Mouse (Mus musculus) granulocyte monocyte progenitor cell, adult 5-6 weeks (primary cell): ENCODE measurements around the gene Spats2l. TPM values are rescaled to one million over a fixed set of nuclear protein-coding genes. Genes with fewer than 3 reads are reported as not detected.

Experiments used
- ATAC-seq: replicated peaks from 2 replicates; pipeline ENCODE4 v1.8.0; 2016; ENCODE audit warnings: mild to moderate bottlenecking, moderate TSS enrichment, inconsistent platforms; ENCODE audit not compliant: poor library complexity, severe bottlenecking
- total RNA-seq, 2 experiments: library from RNA; stranded (forward) in 1 of 2; stranded (reverse) in 1 of 2; fragments of 200-712, 200-1000 nt in 1 of 2; fragments of >200 nt in 1 of 2; fragmentation: Nextera tagmentation in 1 of 2; gene quantifications; 2 replicates each; pipeline ENCODE4 v1.2.3; 2014 to 2017

The Spats2l gene
- not detected in 2 replicates for total RNA-seq (2014; fragmentation: Nextera tagmentation)
- not detected in 2 replicates for total RNA-seq (2017)

DNA sequence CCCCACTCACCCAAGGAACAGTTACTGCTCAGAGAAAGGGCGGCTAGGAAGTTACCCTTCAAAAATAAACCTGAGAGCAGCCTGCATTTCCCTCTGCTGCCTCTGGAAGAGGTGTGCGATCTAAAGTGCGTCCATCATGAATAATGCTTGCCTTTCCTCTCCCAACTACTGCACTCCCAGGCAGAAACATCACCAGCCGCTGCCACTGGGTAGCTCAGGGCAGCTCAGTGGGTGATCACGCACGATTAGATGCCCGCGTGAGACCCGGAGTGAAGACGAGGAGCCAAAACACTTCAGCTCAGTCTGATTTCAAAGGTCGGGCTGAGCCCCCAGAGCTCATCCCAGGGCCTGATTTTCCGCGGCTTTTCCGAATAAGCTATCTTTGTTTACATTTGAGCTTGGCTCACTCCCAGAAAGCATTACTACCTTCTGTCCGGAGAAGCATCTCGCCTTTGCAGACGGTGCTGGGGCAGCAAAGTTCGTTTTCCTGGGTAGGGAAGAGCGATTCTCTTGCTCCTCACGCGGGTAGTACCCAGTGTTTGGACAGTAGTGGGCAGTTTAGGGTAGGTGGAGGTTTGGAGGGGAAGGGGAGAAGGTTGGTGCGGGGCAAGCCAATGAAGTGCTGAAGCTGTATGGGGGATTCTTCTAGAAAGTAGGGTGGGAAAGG lies at the start of gene Spats2l:
TSS of gene Spats2l (plus strand) at position 162 of the 667 bp plus-strand sequence.
- ATAC-seq, result peak; percentile 23

DNA sequence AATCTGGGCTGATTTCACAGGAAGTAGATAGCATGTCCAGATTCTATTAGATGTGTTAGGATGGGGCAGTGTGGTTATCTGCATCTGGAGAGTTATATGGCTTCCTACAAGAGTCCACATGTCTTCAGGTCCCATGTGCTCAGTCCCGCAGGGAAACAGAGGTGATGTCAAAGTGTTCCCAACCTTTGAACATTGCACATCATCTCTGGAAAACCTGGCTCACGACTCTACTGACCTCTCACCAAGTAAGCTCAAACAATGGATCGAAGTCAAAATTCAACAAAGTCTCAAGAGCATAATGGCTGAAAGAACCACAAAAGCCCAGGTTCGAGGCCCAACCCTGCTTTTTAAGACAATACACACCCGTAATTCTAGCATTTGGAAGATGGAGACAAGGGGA lies 48.7 kb upstream of the Spats2l start:
- ATAC-seq, result no peak

DNA sequence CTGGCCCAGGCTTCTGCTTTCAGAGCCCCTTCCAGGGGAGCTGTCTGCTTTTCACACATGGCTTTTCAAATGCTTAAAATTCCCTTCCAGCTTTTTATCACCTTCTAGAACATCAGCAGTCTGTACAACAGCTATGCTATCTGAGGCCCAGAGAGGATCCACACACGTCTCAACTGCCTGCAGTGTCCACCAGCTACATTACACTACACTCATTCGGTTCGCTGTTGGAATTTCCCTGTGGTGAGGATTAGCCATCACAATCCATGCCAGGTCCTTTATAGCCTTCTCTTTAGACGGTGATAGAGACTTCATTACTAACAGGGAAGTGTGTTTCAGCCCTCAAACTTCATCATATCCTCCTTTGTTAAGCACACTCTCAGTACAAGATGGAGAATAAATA lies 38.1 kb upstream of the Spats2l start:
- no peak for ATAC-seq

DNA sequence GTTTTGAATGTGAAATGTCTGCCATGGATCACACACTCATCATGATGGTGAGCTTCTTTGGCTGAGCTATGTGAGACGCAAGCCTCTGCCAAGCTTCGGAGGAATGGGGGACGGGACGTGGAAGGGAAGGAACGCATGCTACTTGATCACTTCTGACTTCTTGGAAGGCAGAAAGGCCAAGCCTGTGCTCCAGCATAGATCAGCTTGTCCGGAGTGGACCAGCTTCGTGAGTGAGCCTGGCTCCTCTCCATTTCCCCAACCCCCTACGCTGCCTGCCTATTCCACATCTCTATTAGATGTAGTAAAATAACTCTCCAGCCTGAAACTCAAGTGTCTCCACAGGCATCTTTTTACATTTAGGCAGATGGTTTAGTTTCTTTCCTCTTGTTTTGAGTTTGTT lies 32.2 kb upstream of the Spats2l start:
- no peak for ATAC-seq

DNA sequence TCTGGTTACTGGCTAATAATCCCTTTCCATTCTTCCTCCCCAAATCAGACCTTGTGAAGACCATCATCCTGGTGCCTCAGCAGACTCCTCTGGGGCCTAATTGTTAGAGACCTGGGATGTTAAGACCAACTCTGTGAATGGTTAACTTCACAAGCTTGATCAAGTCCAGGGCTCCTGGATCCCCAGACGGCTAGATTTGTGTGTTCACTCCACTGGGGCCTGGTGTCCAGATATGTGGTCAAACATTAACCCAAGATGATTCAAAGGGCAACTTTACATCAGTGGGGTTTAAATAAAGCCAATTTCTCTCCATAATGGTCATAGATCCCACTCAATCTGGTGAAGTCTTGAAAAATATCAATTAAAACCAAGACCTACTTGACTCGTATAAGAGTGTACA lies 31.7 kb upstream of the Spats2l start:
- no peak for ATAC-seq

DNA sequence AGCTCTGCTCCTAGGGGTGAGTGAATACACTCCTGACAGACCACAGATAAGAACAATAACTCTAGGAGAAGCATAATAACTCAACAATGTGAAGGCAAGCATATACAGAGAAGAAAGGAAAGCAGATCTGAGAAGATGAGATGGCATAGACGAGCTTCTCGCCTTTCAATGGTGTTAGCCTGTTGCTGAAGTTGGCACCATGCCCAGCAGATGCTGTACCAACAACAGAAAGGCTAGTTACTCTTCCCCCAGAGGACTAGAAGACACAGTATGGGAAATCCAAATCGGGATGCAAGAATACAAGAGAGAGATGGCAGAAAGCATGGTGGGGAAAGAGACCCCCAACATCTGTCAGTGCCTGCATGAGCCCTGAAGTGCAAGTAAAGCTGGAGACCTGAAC lies 22.2 kb upstream of the Spats2l start:
- ATAC-seq, result no peak

DNA sequence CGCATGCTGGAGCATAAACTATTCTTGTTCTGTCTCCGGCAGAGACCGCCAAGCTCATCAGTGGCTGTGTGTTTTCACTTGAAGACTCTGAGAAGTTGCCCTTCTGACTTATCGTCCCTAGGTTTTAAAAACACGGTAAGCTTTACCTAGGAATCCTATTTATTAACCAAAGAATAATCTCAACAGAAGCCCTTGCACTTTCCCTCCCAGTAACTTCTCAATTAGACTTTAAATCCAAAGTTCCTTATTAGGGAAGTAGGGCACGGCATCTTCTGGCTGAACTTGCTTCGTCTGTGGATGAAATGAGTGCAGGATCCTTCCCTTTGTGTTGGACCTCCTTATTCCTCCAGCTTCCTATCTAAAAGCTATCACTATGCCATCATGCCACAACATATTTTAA lies 7.6 kb upstream of the Spats2l start:
- no peak for ATAC-seq

DNA sequence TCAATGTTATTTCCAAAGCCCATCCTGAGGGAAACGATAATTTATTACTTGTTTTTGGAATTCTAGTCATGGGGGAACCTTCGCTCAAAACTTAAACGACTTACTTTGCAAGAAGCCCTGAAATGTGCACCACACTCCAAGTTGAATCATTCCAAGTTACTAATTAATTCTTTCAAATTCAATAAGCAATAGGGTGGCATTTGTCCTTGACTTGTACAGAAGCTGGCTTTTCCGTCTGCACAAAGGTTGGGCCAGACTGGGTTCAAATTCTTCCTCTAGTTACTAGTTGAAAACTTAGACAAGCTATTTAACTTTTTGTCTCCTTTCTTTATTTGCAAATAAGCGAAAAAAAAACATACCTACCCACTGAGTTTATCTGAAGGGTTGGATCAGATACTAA lies 636 bp upstream of the Spats2l start:
- no peak for ATAC-seq

DNA sequence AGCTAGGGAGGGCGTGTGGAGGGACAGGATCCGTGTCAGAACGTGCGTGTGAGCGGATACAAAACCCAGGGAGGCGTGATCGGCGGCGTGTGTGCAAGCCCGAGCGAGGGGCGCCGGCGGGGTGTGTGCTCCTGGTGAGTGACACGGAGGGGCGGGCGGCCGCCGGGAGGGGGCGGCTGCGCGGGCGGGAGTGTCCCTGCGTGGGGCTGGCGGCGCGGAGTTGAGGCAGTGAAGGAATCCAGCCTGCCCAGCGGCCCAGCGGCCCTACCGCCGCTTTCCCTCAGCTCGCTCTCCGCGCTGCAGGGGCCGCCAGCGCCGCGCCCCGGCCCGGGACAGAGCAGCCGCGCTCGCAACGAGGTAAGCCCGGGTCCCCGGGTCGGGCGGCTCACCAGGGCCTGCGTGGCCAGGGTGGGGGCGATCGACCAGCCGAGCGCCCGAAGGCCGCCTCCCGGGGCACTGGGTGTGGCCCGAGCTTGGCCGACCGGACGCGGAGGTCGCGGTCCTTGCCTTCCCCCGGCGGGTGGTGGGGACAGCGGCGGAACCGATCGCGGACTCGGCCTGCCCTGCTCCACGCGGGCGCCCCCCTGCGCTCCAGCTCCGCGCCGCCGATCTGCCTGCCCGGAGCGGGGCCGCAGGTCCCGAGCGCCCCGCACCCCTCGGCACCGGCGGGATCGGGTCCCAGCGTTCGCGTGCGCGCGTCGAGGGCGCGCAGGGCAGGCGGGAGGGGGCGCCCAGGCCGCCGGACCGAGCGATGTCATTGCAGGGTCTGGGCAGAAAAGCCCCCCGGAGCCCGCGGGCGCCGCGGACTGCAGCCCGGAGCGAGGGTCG lies 920 bp downstream of the Spats2l start:
- ATAC-seq, result peak; percentile 72

DNA sequence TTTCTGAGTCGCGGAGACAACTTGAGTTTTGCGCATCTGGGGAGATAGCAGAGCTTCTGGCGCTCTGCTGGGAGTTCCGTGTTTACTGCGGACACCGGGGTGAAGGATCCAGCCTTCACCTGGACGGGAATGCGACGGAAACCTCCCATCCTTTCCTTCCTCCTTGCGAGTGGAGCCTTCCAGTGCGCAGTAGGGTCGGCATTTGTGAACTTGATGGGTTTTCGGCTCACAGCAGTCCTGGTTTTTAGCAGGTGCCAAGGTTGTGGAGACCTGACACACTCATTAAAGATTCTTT lies 1.5 kb downstream of the Spats2l start:
- no peak for ATAC-seq

DNA sequence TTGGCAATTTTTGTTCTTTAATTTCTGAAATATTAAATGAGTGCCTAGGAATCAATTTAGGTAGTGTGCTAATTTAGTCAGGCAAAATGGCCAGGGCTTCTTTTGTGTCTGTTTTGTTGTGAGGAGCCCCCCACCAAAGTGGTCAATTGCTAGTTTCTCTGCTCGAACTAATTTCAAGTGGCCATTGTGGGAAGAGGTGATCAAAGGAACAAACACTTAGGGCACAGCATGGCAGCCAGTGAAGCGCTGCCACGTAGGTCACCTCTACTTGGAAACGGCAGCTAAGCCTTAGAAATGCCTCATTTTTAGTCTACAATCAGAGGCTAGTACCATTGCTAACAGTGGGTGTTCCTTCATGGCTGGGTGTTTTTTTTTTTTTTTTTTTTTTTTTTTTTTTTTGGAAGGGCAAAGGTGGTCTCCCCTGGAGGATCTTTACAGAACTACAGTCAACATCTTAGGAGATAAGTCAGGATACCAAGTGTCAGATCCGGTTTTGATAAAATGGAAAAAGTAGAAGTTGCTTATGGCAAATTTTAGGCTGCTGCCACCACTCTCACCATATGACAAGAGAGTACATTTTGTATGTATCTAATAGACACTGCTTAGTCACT lies 2.8 kb downstream of the Spats2l start:
- ATAC-seq, result no peak

DNA sequence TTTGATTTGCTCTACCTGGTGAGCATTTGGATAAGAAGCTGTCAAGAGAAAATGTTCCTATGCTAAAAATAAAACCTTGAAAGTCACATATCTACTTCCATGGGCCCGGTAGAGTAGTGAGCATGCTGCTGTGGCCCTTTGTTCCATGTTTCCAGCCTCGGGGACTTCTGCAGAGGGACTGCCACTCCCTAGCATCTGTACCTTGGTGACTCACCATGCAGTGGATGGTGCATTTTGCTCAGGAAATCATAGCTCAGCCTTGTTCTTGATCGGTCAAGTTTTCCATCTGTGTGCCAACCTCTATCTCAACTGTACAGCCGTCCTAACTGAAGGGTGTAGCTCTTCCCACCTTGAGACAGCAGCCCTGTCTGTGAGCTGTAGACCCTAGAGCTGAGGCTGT lies 10.3 kb downstream of the Spats2l start:
- no peak for ATAC-seq

DNA sequence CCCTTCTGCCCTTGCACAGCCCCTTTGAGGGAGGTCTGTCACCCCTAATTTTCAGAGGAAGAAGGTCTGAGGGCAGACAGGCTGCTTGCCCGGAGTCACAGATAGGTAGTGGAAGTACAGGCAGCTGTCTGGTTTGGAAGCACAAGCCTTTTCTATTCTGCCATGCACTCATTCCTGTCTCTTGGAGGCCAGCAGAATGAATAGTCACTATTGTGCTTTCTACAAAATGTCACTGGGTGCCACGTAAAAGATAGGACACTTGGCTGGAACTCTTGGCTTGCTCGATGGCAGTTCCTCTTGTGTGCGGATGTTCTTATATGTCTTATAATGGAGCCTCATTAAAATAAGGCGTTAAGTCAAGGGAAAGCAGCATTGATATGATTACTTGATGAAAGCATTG lies 15.9 kb downstream of the Spats2l start:
- ATAC-seq, result no peak

DNA sequence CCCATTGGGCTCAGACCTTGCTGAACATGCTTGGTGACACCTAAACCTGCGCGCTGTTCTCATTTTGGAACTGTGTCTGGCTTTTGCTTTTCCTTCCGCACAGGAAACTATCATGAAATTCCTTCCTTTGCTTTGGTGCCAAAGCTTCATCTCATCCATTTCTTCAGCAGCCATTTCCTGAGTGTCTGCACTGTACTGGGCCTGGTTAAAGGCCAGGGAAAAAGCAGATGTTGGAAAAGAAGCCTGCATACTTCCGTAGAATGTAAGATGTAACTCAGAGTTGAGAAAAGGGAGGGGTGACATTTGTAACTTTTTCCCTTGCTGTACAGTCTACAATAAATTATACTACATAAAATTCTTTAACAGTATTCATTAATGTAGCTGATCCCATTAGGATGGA lies 18.2 kb downstream of the Spats2l start:
- no peak for ATAC-seq

DNA sequence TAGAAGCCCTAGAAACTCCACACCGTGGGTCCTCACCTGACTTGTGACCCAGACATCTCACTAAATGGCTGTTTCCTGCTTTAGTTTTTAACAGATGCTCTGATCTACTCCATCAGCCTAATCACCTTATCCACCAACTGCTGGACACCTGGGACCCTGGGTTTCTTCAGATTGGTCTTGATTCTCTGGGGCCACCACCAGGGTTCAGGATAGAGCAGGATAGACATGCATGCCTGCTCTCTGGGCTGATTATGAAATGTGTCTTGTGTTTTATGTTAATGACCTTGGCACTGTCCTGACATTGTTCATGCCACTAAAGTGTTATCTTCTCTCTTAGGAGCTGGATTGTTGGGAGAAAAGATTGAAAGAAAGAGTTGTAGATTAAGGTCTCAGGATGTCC lies 21.9 kb downstream of the Spats2l start:
- ATAC-seq, result no peak

DNA sequence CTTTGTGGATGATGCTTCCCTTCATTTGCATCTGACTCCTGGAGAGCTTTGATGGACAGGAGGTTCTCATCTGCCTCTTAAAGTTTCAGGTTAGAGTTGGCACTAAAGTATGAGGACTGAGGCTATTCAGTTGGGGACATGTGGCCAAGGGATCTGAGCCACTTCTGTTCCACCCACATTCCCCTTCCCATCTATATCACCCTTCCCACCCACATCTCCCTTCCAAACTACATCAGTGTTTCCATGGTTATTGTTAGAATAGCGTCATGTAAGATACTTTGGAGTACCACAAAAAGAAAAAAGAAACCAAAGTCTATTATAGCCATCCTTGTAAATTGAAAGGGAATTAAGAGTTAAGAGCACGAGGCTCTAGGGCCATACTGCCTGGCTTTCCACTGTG lies 25.4 kb downstream of the Spats2l start:
- no peak for ATAC-seq

DNA sequence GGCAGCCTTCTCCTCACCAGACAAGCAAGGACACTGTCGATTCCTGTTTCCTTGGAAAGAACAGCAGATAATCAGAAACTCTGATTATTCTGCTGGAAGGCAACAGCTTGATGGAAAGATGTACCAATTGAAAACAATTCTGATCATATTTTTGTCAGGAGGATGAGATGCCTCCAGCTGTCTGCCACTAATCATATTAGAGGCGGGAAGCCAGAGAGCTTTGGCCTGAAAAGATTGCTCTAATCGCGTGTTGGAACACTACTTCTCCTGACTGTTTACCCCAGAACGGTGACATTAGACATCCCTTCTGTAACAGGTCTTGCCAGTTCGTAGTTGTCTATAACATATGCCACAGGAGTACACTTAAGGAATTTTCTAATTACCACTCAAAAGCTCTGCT lies 26.9 kb downstream of the Spats2l start:
- no peak for ATAC-seq

DNA sequence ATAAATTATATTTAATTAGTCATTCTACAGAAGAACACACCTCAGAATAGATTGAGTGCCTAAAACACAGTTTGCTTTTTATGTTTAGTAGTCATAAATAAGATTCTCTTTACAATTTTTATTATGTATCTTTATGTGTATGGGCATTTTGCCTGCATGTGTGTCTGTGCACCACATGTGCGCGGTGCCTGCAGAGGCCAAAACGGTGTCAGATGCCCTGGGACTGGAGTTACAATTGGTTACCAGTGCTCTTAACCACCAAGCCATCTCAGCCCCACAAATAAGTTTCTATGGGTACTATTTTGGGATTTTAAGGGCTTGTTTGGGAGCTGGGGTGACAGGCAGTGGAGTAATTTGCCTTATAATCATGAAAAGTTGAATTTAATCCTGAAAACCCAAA lies 32.2 kb downstream of the Spats2l start:
- ATAC-seq, result no peak

DNA sequence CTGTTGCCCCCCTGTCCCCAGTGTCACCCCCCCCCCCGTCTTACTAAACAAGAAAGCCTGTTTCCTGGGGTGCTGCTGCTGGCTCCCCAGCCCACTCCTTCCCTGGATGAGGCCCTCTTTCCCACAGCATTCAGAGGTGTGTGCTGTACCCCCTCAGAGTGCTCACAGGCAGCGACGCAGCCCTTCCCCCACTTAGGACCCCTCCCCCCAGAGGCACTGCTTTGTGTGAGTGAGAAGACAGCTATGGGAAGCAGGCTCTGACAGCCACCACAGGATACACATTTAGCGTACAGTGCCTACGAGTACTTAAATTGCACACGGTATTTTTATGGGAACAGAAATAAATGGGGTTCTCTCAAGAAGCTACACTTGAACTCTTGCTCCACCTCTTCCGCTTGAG lies 33.9 kb downstream of the Spats2l start:
- no peak for ATAC-seq

DNA sequence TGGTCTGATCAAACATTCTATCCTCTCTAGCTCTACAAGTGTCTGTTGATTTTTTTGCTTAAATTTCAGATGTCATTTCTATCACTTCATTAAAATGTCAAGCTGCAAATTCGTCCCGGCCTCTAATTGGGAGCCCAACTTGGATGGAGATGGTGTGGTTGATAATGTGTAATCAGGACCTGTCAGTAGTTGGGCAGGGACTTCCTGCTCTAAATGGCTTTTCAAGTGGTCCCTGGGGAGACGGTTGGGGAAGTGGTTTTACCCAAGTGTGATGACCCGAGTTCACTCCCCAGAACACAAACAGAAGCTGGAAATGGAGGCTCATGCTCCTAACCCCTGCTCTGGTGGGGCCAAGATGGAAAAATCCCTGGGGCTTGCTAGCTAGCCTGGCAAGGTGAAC lies 36.3 kb downstream of the Spats2l start:
- no peak for ATAC-seq

DNA sequence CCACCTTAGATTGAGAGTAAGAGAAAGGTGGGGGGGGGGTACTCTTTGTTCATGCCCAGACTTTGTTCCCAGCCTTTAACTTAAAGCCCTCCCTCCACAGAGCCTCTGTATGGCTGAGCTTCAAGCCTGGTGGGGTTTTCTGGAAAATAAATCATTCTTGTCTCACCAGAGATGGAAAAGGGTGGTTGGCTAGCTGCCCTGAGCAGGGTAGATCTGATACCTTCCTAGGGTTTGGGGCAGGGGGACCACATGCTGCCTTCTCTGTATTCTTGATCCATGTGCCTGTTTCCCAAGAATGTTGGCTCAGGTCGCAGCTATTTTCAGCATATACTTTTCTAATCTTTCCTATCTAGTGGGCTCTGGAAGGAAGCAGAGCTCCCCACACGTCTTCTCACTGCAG lies 43.1 kb downstream of the Spats2l start:
- no peak for ATAC-seq
